Mouse (Mus musculus) lung, embryonic 16.5 days (tissue): ENCODE data around the gene Nup210l. TPM values are rescaled to one million over a fixed set of nuclear protein-coding genes. Genes with fewer than 3 reads are reported as not detected.

Experiments
- ATAC-seq: fragments of 200-750 bp; cut with Nextera tagmentation; 2 replicates; pipeline ENCODE4 v1.8.0; 2017; ENCODE audit warnings: low read depth, mild to moderate bottlenecking, moderate library complexity
- H3K27ac ChIP-seq: fragments of 300-500 bp; sonication (generic); 2 replicates; pipeline ENCODE4 v1.5.1; 2014; ENCODE audit warnings: mild to moderate bottlenecking, control low read depth, low read length
- H3K27me3 ChIP-seq: fragments of 300-500 bp; sonication (generic); 2 replicates; pipeline ENCODE4 v1.6.1; 2014; ENCODE audit warnings: low read depth, low read length, mixed read lengths; ENCODE audit not compliant: control insufficient read depth, insufficient read depth
- H3K36me3 ChIP-seq: fragments of 300-500 bp; sonication (generic); 2 replicates; pipeline ENCODE4 v1.6.1; 2014; ENCODE audit warnings: low read length; ENCODE audit not compliant: control insufficient read depth, insufficient read depth
- H3K4me1 ChIP-seq: fragments of 300-500 bp; sonication (generic); replicated peaks from 2 replicates; pipeline ENCODE4 v1.6.1; 2014; ENCODE audit warnings: low read length, mixed read lengths; ENCODE audit not compliant: control insufficient read depth, insufficient read depth
- H3K4me2 ChIP-seq: fragments of 300-500 bp; sonication (generic); 2 replicates; pipeline ENCODE4 v1.6.1; 2014; ENCODE audit warnings: low read depth, low read length, control low read depth
- H3K4me3 ChIP-seq: fragments of 300-500 bp; sonication (generic); 2 replicates; pipeline ENCODE4 v1.5.1; 2014; ENCODE audit warnings: mild to moderate bottlenecking, low read length, control low read depth
- H3K9ac ChIP-seq: fragments of 300-500 bp; sonication (generic); 2 replicates; pipeline ENCODE4 v1.6.1; 2014; ENCODE audit warnings: low read length, control low read depth
- H3K9me3 ChIP-seq: fragments of 300-500 bp; sonication (generic); 2 replicates; pipeline ENCODE4 v1.6.1; 2016; ENCODE audit warnings: low read length; ENCODE audit not compliant: control insufficient read depth
- WGBS: fragments of 180-500 bp; shearing (Covaris S2); extraction: QIAGEN DNeasy Blood & Tissue Kit; methylation state at CpG from one replicate; pipeline ENCODE4 v1.1.7; 2014; 5-methylcytosine and 5-hydroxymethylcytosine counted together
- polyA plus RNA-seq: library from polyadenylated mRNA; unstranded; fragments of >200 nt; fragmentation: Nextera tagmentation; extraction: Ambion mirVana; gene quantifications from 2 replicates; pipeline ENCODE4 v1.2.1, GENCODE M21; 2015

The Nup210l gene
- polyA plus RNA-seq, 1 experiment from 2014 or later = 0.41 TPM

- no peak overlapping the region for H3K4me2 ChIP-seq
- H3K36me3 ChIP-seq = peaks cover 31% of the 10 kb centered on the region
- 86% methylated on average over 5 of the region's 5 CpGs for WGBS
- no peak overlapping the region for H3K9ac ChIP-seq
- peaks cover 20% of the 10 kb centered on the region for H3K4me1 ChIP-seq
- no peaks in the 10 kb centered on the region for H3K9me3 ChIP-seq
- H3K27me3 ChIP-seq = no peaks in the 10 kb centered on the region
- H3K4me3 ChIP-seq = no peak overlapping the region
- ATAC-seq = no peak
- no peak overlapping the region for H3K27ac ChIP-seq
Measured at GRCm38 (mm10) chr3:90209908-90210566, 106.1 kb downstream of the Nup210l start.

DNA sequence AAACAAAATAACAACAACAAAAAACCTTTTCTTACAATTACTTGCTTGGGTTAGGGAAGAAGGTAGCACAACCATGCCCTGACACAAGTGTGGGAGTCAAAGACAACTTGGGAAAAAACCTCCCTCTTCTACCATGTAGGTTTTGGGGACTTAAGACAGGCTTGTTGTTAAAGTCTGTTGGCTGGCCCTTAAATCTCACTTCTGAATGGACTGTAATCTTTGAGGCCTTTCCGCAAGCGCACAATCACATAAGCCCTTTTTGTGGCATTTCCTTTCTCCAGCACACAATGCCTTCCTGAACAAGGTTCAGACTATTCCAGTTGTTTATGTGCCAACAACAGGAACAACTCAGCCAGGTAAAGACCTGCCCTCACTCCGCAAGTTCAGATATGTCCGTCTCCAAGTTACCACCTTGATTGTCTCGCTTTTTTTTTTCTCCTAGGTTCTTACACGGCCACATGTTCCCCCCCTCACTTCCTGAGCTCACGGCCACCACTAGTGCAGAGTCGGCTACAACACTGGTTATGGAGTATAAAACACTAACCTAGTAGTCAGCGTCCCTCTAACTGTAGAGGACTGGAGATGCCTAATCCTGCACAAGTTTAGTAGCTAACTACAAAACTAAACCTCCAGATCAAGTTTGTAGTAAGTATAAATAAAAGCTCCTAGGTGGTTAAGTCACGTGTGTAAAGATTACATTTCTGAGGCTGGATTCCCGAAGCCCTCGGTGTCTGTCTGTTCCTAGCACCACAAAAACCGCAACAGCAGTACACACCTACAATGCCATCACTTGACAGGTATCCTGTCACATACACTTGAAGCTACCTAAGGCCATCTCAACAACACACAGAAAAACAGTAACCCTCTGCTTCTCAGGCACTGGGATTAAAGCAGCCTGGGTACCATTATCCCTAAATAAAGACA is 107.8 kb downstream of the Nup210l start:
- H3K4me1 ChIP-seq = peaks cover 20% of the 10 kb centered on the region
- H3K4me3 ChIP-seq = peak overlapping the region; percentile 58
- peak overlapping the region; percentile 89 for H3K4me2 ChIP-seq
- no peak overlapping the region for H3K9ac ChIP-seq
- no peaks in the 10 kb centered on the region for H3K27me3 ChIP-seq
- no peak for ATAC-seq
- no peak overlapping the region for H3K27ac ChIP-seq
- peaks cover 31% of the 10 kb centered on the region for H3K36me3 ChIP-seq
- no peaks in the 10 kb centered on the region for H3K9me3 ChIP-seq
- 61% methylated on average over 13 of the region's 13 CpGs for WGBS

DNA sequence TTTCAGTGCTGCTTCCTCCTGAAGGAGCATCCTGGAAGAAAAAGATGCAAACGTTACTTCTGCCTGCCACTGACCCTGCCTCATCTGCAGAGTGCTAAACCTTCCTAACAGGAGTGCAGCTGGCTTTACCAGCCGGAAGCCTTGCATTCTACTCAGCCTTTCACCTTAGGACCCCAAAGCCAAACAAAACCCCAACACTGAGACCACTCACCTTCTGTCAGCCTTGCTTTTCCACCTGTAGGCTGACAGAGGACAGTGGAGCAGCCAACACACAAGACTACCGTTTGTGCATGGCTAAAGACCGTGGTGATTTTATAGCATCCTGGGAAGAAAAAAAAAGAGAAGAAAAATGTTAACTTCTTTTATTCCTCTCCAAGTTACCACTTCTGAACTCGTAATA is 108.8 kb downstream of the Nup210l start:
- Histone ChIP-seq H3K9me3 (no peaks in the 10 kb centered on the region), H3K36me3 (peaks cover 29% of the 10 kb centered on the region), H3K9ac (peak overlapping the region; percentile 74), H3K4me2 (peak overlapping the region; percentile 89), H3K4me3 (peak overlapping the region; percentile 58), H3K27ac (no peak overlapping the region), H3K27me3 (no peaks in the 10 kb centered on the region), H3K4me1 (peaks cover 20% of the 10 kb centered on the region)
- ATAC-seq = no peak
- 6% methylated on average over 5 of the region's 5 CpGs for WGBS

DNA sequence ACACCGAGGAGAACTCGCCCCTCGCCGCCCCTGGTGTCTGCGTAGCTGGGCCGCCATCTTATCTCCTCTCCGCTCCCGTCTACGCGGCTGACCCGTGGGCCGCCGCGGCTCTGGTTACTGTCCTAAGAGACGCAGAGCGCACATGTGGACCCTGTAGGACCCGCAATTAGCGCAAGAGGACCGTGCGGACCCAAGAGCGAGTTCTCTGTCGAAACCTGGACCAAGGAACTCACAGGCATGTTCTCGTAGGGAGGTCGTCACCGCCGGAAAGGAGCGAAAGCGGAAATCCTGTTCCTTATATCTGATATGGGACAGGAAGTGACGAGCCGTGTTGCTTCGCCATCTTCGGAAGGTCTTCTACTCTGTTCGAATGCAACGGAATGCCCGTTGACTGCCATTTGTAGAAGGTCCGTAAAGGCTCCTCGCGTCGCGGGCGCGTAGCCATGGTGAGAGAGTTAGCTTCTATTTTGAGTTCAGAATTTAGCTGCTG is 109.5 kb downstream of the Nup210l start, which contains the start of the genes Rps27 and Rab13:
TSS of gene Rps27 (minus strand) at position 275 of the 490 bp plus-strand sequence.
TSS of gene Rab13 (plus strand) at position 319 of the 490 bp plus-strand sequence.
- H3K27me3 ChIP-seq = no peaks in the 10 kb centered on the region
- peak within 1 kb of the TSS; percentile 74 for H3K9ac ChIP-seq
- peaks cover 20% of the 10 kb centered on the region for H3K4me1 ChIP-seq
- WGBS = under 1% methylated on average over 42 of the region's 42 CpGs
- H3K27ac ChIP-seq = peak within 1 kb of the TSS; percentile 56
- peak within 1 kb of the TSS; percentile 89 for H3K4me2 ChIP-seq
- peak; percentile 96 for ATAC-seq
- H3K4me3 ChIP-seq = peak within 1 kb of the TSS; percentile 58
- no peaks in the 10 kb centered on the region for H3K9me3 ChIP-seq
- H3K36me3 ChIP-seq = peaks cover 24% of the 10 kb centered on the region

GRCm38 (mm10) chr3:90213956-90214684 is 110.2 kb downstream of the Nup210l start:
- H3K27me3 ChIP-seq = no peaks in the 10 kb centered on the region
- H3K9ac ChIP-seq = peak overlapping the region; percentile 55
- peaks cover 18% of the 10 kb centered on the region for H3K36me3 ChIP-seq
- H3K27ac ChIP-seq = peak overlapping the region; percentile 56
- H3K4me1 ChIP-seq = peaks cover 20% of the 10 kb centered on the region
- H3K4me3 ChIP-seq = peak overlapping the region; percentile 58
- 11% methylated on average over 12 of the region's 12 CpGs for WGBS
- peak overlapping the region; percentile 71 for H3K4me2 ChIP-seq
- ATAC-seq = peak; percentile 45; the same call in 1 of the 2 replicates
- H3K9me3 ChIP-seq = no peaks in the 10 kb centered on the region

GRCm38 (mm10) chr3:90215825-90216380 is 112.0 kb downstream of the Nup210l start:
- H3K27ac ChIP-seq = no peak overlapping the region
- H3K4me2 ChIP-seq = no peak overlapping the region
- peaks cover 10% of the 10 kb centered on the region for H3K36me3 ChIP-seq
- H3K27me3 ChIP-seq = no peaks in the 10 kb centered on the region
- H3K4me3 ChIP-seq = no peak overlapping the region
- no peaks in the 10 kb centered on the region for H3K9me3 ChIP-seq
- WGBS = 18% methylated on average over 1 of the region's 1 CpGs
- no peak overlapping the region for H3K9ac ChIP-seq
- no peak for ATAC-seq
- H3K4me1 ChIP-seq = peaks cover 23% of the 10 kb centered on the region

DNA sequence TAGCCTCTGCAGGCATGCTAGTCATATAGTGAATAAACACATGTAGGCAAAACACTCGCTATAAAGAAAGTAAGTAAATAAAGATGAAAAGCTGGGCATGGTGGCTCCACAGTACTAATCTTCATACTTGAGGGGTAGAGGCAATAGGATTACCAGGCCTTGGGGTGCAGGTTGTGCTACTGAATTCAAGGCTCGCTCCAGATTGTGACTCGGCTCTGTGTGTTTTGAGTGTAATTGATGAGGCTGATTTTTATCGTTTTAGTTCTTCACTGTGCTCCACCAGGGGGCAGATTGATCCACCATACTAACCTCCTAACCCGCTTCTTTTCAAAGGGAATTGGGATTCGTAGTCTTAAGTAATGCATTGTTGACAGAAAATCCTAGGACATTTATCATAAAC is 116.2 kb downstream of the Nup210l start:
- 7% methylated on average over 6 of the region's 6 CpGs for WGBS
- Histone ChIP-seq H3K9me3 (no peaks in the 10 kb centered on the region), H3K4me1 (peaks cover 12% of the 10 kb centered on the region), H3K27me3 (no peaks in the 10 kb centered on the region), H3K36me3 (peaks cover 4% of the 10 kb centered on the region), H3K4me2 (peak overlapping the region; percentile 74), H3K4me3 (peak overlapping the region; percentile 60), H3K27ac (peak overlapping the region; percentile 96), H3K9ac (peak overlapping the region; percentile 75)
- ATAC-seq = peak; percentile 60; the same call in 1 of the 2 replicates

- Histone ChIP-seq H3K4me3 (peak overlapping the region; percentile 60), H3K27me3 (no peaks in the 10 kb centered on the region), H3K9me3 (no peaks in the 10 kb centered on the region), H3K4me2 (peak overlapping the region; percentile 74), H3K27ac (peak overlapping the region; percentile 96), H3K36me3 (peaks cover 4% of the 10 kb centered on the region), H3K4me1 (peaks cover 12% of the 10 kb centered on the region), H3K9ac (peak overlapping the region; percentile 75)
- peak; percentile 95 for ATAC-seq
- under 1% methylated on average over 19 of the region's 20 CpGs for WGBS
Measured at GRCm38 (mm10) chr3:90220531-90220951, 116.6 kb downstream of the Nup210l start.
